Mouse (Mus musculus): ENCODE results near the gene Znrf3. TPM values are rescaled to one million over a fixed set of nuclear protein-coding genes. Genes with fewer than 3 reads are reported as not detected.

The Znrf3 gene
- polyA plus RNA-seq (2012; fragmentation: generic; extraction: Trizol), result 1 to 10 TPM in 1 of 2 experiments, under 1 TPM in 1; 0.42 to 1.6 TPM

GRCm38 (mm10) chr11:5444599-5445451, at the start of gene Znrf3:
Gene Znrf3 (minus strand): TSS chr11:5444847.

GRCm38 (mm10) chr11:5261508-5262392, 182.9 kb downstream of the Znrf3 start, which contains the start of gene Kremen1:
Gene Kremen1 (minus strand): TSS chr11:5261558.

Other genes with a start within 250 kb of the Znrf3 start
- 10 to 100 TPM in 1 of 2 experiments, 1 to 10 TPM in 1; 2.5 to 18.7 TPM for gene Kremen1, start 183.3 kb downstream of the Znrf3 start, polyA plus RNA-seq (2012; fragmentation: generic; extraction: Trizol)
- 10 to 100 TPM; 27.9 to 40.2 TPM for gene Xbp1, start 75.8 kb upstream of the Znrf3 start, polyA plus RNA-seq (2012; fragmentation: generic; extraction: Trizol)
- gene Ccdc117, start 97.3 kb upstream of the Znrf3 start, polyA plus RNA-seq (2012; fragmentation: generic; extraction: Trizol), result 1 to 10 TPM in 1 of 2 experiments, under 1 TPM in 1; 0.71 to 7.8 TPM
- not detected for gene Ankrd36, start 124.8 kb upstream of the Znrf3 start, polyA plus RNA-seq (2012; fragmentation: generic; extraction: Trizol)